Mouse (Mus musculus): ENCODE measurements around the gene Ccdc63.
"Not testable (repeated sequence)": the region's sequence is repeated elsewhere in the genome, so short reads cannot be mapped to it uniquely, and the experiment has no call there.

The Ccdc63 gene

GRCm38 (mm10) chr5:122148107-122148506 is 7.5 kb upstream of the Ccdc63 start:
- no peak for DNase-seq (ENCODE audit: low spot score)

DNA sequence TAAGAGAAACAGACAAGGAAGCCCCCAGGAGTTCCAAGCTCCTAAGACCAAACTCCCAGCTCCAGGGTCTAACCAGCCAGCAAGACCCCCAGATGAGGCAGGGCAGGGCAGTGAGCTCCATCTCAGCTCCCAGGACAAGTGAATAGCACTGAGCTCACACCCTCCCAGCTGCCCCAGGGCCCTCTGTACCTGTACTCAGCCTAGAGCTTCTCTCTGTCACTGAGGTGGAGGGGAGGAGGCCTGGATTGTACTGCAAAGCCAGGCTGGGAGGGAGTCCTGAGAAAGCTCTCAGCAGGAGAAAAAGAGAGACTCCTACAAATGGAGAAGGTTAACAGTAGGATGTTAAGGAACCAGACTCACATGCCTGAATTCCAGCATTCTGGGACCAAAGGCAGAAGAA is 6.0 kb upstream of the Ccdc63 start:
- no peak for DNase-seq (ENCODE audit: low spot score)

- DNase-seq (ENCODE audit: low spot score) = peak; percentile 89
Measured at GRCm38 (mm10) chr5:122146056-122146580, 5.5 kb upstream of the Ccdc63 start.

GRCm38 (mm10) chr5:122145381-122146055 is 4.9 kb upstream of the Ccdc63 start:
- peak; percentile 84 for DNase-seq (ENCODE audit: low spot score)

DNA sequence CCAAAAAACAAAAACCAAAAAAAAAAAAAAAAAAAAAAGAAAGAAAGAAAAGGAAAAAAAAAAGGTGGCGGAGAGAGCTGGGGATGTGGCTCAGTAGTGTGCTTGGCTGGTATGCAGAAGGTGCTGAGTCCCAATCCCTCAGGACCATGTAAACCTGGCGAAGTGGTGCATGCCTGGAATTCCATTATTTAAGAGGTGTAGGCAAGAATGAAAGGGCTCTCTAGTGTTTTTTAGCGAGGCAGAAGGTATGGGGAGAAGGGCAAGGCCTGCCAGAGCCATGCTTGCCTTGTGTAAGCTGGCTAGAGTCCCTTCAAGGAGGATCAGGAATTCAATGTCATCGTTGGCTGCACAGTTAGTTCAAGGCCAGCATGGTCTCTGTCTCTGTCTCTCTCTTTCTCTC is 4.2 kb upstream of the Ccdc63 start:
- DNase-seq (ENCODE audit: low spot score) = no peak

DNA sequence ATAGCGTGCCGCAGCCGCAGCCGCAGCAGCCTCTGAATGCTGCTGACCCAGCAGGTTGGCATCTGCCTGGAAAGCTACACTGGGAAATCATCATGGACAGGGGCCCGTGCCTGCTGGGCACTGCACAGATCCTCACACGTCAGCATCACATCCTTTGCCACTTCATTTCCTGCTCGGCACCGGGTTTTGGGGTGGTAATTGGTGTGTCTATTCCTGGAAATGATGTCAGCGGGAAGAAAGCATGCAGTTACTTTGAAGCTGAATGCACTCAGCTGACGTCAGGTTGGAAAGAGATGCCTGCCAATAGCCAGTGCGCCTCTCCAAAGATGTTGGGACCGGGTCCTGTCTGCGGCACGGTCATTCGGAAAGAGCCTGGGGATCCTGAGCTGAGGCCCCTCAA is 2.9 kb upstream of the Ccdc63 start:
- DNase-seq (ENCODE audit: low spot score) = no peak

DNA sequence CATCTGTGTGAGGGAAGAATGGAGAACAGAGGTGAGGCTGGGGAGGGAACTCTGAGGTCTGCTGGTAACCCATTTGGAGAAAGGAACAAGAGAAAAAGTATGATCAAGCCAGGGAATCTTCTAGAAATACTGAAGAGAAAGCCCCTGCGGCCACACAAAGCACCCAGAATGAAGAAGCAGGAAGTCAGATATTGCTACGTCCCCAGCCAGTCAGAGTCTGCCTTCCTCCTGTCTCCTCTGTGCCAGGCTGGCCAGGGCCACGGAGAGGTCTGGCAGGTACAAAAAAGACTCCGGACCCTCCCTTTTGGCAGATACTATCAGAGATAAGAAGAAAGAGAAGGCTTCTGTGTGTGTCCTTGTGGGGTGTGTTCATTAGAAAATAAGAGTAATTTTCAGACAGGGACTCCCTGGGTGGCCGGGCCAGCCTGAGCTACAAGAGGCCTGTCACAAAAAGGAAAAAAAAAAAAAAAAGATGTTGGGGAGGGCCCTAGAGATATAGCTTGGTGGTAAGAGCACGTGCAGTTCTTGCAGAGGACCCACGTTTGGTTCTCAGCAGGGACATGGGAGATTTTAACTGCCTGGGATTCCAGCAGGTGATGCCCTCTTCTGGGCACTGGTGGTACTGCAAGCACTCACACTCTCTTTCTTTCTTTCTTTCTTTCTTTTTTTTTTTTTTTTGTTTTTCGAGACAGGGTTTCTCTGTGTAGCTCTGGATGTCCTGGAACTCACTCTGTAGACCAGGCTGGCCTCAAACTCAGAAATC is 1.8 kb upstream of the Ccdc63 start:
- peak; percentile 50 for DNase-seq (ENCODE audit: low spot score)

- not testable (repeated sequence) for DNase-seq (ENCODE audit: low spot score)
Measured at GRCm38 (mm10) chr5:122139771-122140170, 852 bp downstream of the Ccdc63 start.

DNA sequence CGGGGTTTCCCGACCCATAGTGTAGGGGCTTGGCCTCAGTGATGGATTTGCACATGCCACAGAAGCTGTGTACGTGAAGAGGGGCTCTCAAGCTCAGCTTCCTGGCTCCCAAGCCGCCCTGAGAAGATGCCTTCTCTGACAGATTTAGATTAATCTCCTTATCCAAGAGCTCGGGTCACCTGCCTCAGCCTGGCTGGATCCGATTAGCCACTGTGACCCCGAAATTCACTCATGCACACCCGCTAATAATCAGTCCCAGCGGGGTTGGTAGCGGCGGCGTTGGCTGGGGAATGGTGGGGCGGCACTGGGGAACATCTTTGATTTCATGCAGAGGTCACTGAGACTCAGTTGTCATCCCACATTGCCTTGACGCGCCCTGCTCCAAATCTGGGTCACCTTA is 1.8 kb downstream of the Ccdc63 start:
- no peak for DNase-seq (ENCODE audit: low spot score)

DNA sequence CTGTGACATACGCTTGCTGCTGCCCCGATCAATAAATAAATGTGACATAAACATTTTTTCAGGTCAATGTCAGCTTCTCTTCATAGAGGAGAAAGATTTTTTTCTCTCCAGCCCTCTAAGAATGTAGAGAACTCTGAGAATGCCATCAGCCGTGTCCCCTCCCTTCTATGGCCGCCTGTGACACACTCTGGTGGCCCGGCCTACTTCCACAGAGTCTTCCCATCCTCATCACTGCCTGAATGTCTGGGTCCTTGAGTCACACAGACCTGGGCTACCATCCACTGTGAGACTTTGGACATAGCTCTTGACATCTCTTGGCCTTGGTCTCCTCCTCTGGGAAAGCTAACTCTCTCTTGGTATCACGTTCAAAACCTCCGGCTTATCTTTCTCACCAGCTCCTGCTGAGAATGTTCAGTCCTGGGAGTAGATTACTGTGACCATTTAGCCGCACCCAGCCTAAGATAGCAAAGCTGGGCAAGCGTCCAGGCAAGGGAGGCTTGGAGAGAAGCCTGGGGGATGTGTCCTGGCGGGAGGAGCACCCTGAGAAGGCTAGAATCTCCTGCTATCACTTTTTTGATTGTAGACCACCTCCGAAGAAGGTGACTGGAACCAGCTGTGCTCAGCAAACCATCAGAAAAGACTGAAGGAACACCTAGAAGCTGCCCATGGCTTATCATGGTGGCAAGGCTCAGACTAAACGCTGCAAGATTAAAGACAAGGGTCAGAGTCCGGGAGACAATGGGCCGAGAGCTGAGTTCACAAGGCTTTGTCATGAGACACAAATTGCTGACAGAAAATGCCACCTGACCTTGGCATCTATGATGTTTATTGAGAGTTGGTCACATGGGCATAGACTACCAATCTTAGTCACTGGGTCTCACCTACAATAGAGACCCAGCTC is 3.9 kb downstream of the Ccdc63 start:
- DNase-seq (ENCODE audit: low spot score) = no peak

- DNase-seq (ENCODE audit: low spot score) = no peak
Measured at GRCm38 (mm10) chr5:122135290-122135882, 5.2 kb downstream of the Ccdc63 start.

- no peak for DNase-seq (ENCODE audit: low spot score)
Measured at GRCm38 (mm10) chr5:122134395-122135289, 6.0 kb downstream of the Ccdc63 start.

DNA sequence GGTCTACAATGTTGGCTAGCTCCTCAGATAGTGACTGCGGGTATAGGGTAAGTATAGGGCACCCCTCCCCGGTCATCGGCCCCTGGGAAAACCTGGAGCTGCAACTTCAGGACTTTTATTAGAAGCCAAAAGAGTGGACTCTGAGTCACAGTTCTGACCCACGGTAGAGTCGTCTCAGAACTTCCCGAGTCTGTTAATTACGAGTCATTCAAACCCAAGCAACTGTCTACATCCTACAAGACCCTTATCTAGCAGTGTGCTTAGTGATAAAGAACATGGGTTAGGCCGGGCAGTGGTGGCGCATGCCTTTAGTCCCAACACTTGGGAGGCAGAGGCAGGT is 7.6 kb downstream of the Ccdc63 start:
- DNase-seq (ENCODE audit: low spot score) = no peak

DNA sequence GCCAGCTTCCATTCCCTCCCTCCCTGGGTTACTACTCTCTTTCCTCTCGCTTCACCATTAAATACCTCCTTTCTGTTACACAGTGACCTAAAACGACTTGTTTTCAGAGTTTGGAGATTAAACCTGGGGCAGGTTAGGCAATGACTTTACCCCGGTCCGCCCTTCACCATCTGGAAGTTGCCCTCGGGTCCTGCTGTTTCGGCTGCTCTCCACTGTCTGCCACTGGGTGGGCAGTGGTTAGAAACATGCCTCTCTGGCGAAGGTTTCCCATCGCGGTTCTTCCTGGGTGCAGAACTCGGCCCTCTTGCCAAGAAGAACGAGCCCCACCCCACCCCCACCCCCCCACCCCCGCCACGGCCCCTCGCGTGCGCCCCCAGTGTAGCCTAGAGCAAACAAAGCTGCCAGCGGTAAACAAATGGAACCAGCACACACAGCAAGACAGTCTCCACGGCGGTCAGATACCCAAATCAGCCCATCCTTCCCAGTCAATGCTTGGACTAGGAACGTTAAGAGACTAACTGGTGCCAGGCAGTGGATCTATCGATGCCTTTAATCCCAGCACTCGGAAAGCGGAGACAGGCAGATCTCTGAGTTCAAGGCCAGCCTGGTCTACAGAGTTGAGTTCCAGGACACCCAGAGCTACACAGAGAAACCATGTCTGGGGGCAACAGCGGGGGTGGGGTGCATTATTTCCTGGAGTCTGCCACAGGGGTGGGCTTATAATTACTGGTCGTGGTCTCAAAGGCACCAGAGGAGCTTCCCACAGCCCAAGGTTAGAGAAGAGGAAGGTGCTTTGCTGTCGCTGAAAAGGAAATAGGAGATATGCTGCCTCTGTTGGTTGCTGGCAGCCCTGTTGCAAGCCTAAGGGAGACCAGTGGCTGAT is 8.2 kb downstream of the Ccdc63 start:
- no peak for DNase-seq (ENCODE audit: low spot score)

DNA sequence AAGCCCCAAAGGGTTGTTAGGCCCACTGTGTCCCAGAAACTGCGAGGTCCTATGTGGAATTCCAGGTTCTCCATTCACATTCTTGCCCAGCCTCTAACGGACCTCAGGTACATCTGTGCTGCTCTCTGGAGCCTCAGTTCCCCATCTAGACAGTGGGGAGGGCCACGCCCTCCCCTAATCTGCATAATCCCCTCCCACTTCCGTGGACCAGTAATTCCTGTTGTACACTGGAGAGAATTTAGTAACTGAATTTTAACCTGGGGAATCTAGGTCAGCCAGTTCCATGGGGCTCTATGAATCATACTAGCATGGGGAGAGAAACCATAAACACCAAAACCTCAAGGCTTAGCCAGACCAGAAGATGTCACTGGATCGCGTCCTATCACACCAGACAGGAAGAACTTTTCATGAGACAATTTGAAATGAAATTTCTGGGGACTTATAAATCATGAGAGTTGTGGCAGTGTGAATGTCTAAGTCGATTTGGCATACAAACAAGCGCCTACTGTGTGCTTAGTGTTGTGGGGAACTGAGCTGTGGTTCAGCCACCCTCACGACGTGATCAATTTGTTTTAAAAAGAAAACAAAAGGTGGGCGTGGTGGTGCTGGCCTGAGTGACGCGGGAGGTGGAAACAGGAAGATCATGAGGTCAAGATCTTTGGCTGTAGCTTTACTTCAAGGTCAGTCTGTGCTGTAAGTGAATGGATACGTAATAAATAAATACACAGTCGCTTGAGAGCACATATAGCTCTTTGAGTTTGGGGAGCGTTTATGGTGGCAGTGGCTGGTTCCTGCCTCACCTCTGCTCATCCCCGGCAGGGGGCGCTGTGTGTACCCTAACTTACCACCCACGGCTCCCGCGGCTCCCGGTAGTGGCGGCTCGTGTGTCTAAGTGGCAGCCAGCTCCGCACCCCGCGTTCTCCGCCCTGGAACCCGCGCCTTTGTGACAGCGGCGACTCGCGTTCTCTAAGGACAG is 9.3 kb downstream of the Ccdc63 start:
- peak; percentile 58 for DNase-seq (ENCODE audit: low spot score)

DNA sequence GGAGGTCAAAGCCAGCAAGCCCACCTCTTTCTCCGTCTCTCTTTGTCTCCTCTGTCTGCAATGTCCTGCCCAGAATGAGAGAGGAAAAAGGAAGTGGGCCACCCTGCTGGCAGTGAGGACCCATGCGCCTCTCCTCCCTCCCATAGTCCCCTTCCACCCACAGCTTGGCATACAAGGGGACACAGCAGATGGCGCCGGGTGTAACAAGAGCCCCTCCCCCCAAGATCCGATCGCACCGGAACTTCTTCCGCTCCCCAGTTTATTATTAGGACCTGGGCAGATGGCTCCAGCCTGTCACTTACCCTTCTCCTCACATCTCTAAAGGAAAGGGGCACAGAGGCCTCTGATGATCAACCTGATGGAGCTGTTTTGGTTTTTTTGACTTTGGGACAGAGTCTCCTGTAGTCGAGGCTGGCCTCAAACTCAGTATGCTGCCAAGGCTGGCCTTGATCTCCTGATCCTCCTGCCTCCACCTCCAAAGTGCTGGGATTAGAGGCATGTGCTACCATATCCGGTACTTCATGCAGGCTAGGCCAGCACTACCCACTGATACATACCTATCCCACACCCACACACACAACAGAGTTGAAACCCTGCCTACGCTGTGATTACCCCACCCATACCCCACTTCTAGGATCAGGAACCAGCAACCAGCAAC is 10.2 kb downstream of the Ccdc63 start:
- DNase-seq (ENCODE audit: low spot score) = no peak

DNA sequence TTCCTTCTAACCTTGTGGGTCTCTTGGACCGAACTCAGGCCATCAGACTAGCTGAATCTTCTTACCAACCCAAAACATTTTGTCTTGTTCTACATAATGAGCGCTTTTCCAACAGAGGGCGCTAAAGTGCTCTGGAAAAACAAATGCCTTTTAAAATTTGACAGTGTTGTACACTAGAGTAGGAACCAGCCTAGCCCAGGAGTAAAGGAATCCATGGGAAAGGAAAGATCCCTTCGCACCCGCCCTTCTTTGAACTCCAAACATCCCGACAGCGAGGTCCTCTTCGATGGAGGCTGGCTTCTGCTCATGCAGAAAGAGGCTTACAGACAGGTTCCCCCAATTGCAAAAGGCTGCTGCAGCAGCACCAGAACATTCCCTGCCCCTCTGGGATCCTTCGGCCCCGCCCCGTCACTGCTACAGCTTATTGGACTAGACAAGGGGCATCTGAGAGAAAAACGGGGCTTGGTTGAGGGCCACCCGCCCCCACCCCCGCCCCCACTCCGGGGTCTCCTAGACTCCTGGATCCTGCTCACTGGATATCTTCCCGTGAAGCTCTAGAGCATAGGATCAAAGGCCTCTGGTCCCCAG is 11.5 kb downstream of the Ccdc63 start:
- DNase-seq (ENCODE audit: low spot score) = peak; percentile 88

DNA sequence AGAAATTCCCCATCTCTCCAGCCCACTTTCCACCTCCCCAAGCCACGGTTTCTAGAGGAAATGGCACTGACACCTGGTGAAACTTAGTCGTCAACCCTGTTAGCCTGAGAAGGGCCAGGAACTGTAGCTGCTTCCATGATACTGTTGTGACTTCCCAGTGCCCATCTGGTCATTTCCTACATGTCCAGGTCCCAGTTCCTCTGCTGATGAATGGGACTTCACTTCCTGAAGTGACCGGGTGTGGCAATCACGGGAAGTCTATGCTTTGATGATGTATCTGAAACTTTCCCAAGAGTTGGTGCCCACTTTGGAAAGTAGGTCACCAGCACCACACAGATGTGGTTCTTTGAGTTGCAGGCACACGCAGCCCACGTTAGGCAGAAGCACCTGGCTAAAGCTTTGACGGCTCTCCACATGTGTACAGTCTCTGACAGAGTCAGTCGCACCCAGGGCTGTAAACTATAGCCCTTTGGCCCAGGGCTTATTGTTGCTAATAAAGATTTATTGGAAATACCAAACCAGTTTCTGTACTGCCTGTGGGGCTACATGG is 15.3 kb downstream of the Ccdc63 start:
- no peak for DNase-seq (ENCODE audit: low spot score)

All from adipocyte (in vitro differentiated cells).